Mouse (Mus musculus) adrenal gland (tissue): ENCODE results near the gene Gm12258.

Experiments used
- intact Hi-C: fragments of 180-260 bp; cut with DNase I; formaldehyde crosslinking; loops from one replicate; pipeline ENCODE4 v1.15.1; 2025

The Gm12258 gene

GRCm38 (mm10) chr11:58897485-58897884 is 50.5 kb downstream of the Gm12258 start:
- intact Hi-C loops, result no loop called here

DNA sequence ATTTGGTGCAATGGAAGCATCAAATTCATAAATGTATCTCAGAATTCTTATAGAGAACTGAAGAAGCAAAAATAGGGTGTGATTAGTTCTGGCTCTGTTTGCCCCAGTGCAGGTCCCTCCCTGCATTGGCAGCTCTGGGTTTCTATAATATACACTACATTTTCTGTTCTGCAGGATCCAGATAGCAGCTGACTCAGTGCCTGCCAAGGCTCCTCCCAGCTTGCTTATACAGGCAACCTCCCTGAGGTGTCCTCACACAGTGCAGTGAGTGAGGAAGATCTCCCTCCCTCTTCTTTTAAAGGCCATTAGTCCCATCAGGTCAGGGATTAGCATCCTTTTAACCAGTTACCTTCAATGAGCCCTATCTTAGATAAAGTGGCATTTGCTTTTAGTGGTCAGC is 54.1 kb downstream of the Gm12258 start:
- intact Hi-C loops, result no loop called here

- intact Hi-C loops, result no loop called here
Measured at GRCm38 (mm10) chr11:58903511-58904409, 56.8 kb downstream of the Gm12258 start, which contains the start of gene Zfp39. Gene Zfp39, minus strand, starts transcription at chr11:58904225.

- intact Hi-C loops, result no loop called here
Measured at GRCm38 (mm10) chr11:58904410-58904718, 57.4 kb downstream of the Gm12258 start.

- intact Hi-C loops, result no loop called here
Measured at GRCm38 (mm10) chr11:58904838-58905237, 57.9 kb downstream of the Gm12258 start.
